In the genomic region with DNA sequence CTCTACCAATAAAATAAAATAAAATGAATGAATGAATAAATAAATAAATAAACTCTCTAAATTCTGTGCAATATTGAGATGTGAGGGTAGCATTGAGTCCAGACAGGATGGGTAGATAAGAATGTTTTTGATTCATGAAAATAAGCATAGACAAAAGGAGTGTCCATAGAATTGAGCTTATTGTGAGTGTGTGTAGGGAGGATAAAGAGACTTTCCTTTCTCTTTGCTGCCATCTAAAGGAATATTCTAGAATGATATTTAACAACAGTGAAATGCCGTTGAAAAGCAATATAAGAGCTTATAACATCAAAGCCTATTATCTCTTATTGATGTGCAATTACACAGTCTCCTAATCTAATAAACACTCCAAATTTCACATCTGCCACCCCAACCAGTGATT, we compare ENCODE assay signal across 9 mouse cellular contexts. TPM values are rescaled to one million over a fixed set of nuclear protein-coding genes. Genes with fewer than 3 reads are reported as not detected.
DNase-seq lines count a peak whose midpoint lies in the region; ATAC-seq and TF ChIP-seq lines count a peak whose summit lies in the region.
"Had no signal": no experiment of that assay in that cellular context is flagged by ENCODE, and none has a peak within 500 bp of the region (broad histone marks: within the 10 kb centered on the region; RNA-seq: fewer than 3 reads in every experiment).

No protein-coding gene starts in this region.

- no peak overlapping the region for H3K27ac ChIP-seq in layer of hippocampus, adult 2 months
- H3K27ac ChIP-seq in forebrain, embryonic 16.5 days (ENCODE audit: low read length), result no peak overlapping the region
- no peak overlapping the region for H3K27ac ChIP-seq in midbrain, postnatal 0 days (ENCODE audit: low read depth, low read length)
- H3K27ac ChIP-seq: limb, embryonic 12.5 days had no signal

- H3K4me2 ChIP-seq in forebrain, embryonic 16.5 days (ENCODE audit: low read length), result no peak overlapping the region
- no peak overlapping the region for H3K4me2 ChIP-seq in midbrain, postnatal 0 days (ENCODE audit: low read depth, low read length, poor library complexity, severe bottlenecking)
- H3K4me2 ChIP-seq: limb, embryonic 12.5 days had no signal

- DNase-seq in layer of hippocampus, adult 2 months (ENCODE audit: low spot score in 2 of 2), result no peak
- DNase-seq in layer of hippocampus, adult 9-11 months, result no peak
- peak; percentile 22 for DNase-seq in NIH3T3 (ENCODE audit: low read depth)
- peak; percentile 77 for DNase-seq in midbrain, postnatal 0 days (ENCODE audit: low spot score)
- DNase-seq in heart, adult 8-10 months (ENCODE audit: low spot score), result no peak
- DNase-seq in layer of hippocampus, postnatal 25 days (ENCODE audit: extremely low spot score in 1 of 2, low spot score in 1 of 2), result no peak
- DNase-seq in heart, adult 11 months, result no peak

- WGBS in forebrain, embryonic 16.5 days, result 3% methylated on average over 1 of the region's 1 CpGs
- WGBS in midbrain, postnatal 0 days, result 0% methylated on average over 1 of the region's 1 CpGs

- no peaks in the 10 kb centered on the region for H3K9me3 ChIP-seq in forebrain, embryonic 16.5 days (ENCODE audit: control insufficient read depth, low read length)
- no peaks in the 10 kb centered on the region for H3K9me3 ChIP-seq in midbrain, postnatal 0 days (ENCODE audit: low read length)
- H3K9me3 ChIP-seq: limb, embryonic 12.5 days had no signal

- TF ChIP-seq CTCF in layer of hippocampus, adult 2 months (conservative IDR thresholded peaks at IDR 0.05), result peak; percentile 80
- peak; percentile 80 for TF ChIP-seq CTCF in midbrain, postnatal 0 days (IDR thresholded peaks at IDR 0.05)

- no peak overlapping the region for H3K9ac ChIP-seq in forebrain, embryonic 16.5 days (replicated peaks; ENCODE audit: low read depth, low read length)
- no peak overlapping the region for H3K9ac ChIP-seq in midbrain, postnatal 0 days (replicated peaks; ENCODE audit: low read length, poor library complexity, severe bottlenecking)
- H3K9ac ChIP-seq: limb, embryonic 12.5 days had no signal

- no peaks in the 10 kb centered on the region for H3K4me1 ChIP-seq in forebrain, embryonic 16.5 days (replicated peaks; ENCODE audit: control insufficient read depth, insufficient read depth, low read length)
- H3K4me1 ChIP-seq in midbrain, postnatal 0 days (ENCODE audit: insufficient read depth, low read length), result no peaks in the 10 kb centered on the region
- H3K4me1 ChIP-seq: limb, embryonic 12.5 days had no signal

- peak; percentile 87 for ATAC-seq in forebrain, embryonic 16.5 days
- peak; percentile 69 for ATAC-seq in midbrain, postnatal 0 days (ENCODE audit: low FRiP score)

- no peaks in the 10 kb centered on the region for H3K27me3 ChIP-seq in forebrain, embryonic 16.5 days (replicated peaks; ENCODE audit: control insufficient read depth, insufficient read depth, low read length)
- no peaks in the 10 kb centered on the region for H3K27me3 ChIP-seq in midbrain, postnatal 0 days (ENCODE audit: insufficient read depth, low read length)
- H3K27me3 ChIP-seq: limb, embryonic 12.5 days had no signal

- H3K36me3 ChIP-seq in forebrain, embryonic 16.5 days (ENCODE audit: control insufficient read depth, insufficient read depth), result no peaks in the 10 kb centered on the region
- no peaks in the 10 kb centered on the region for H3K36me3 ChIP-seq in midbrain, postnatal 0 days (ENCODE audit: insufficient read depth, low read length)
- H3K36me3 ChIP-seq: limb, embryonic 12.5 days had no signal

- no peak overlapping the region for H3K4me3 ChIP-seq in layer of hippocampus, adult 2 months
- H3K4me3 ChIP-seq in forebrain, embryonic 16.5 days (replicated peaks; ENCODE audit: low read length), result no peak overlapping the region
- H3K4me3 ChIP-seq in midbrain, postnatal 0 days (ENCODE audit: low read depth, low read length), result no peak overlapping the region
- H3K4me3 ChIP-seq: limb, embryonic 12.5 days had no signal

RNA-seq across cellular contexts. Expression of gene Tma16, which starts 45.2 kb away (rescaled TPM):
- 10 to 100 TPM; 10.9 to 11.4 TPM for total RNA-seq in layer of hippocampus, adult 2 months (2021)
- polyA plus RNA-seq in forebrain, embryonic 16.5 days (2015; fragmentation: Nextera tagmentation; extraction: Ambion mirVana), result 12.7 TPM in 2 replicates
- 13.3 and 14.8 TPM in 2 replicates for total RNA-seq in midbrain, postnatal 0 days (2014; rRNA removed)
- polyA plus RNA-seq in midbrain, postnatal 0 days (2015; fragmentation: Nextera tagmentation; extraction: Ambion mirVana), result 10.9 and 12.5 TPM in 2 replicates
- total RNA-seq in heart, adult 8-10 months (2022), result 1 to 10 TPM; 3.2 to 4.1 (median 3.7) TPM
- 10 to 100 TPM in 1 of 2 experiments, 1 to 10 TPM in 1; 8.6 to 12.2 TPM for total RNA-seq in layer of hippocampus, postnatal 25 days (2021)

Comparison
In these comparisons a context has a peak if more than half of its experiments do, and no peak if none do; other contexts are left out.
1. DNase-seq: peak in NIH3T3 (single experiment) and midbrain, postnatal 0 days (single experiment); none in layer of hippocampus, adult 2 months (0 of 2), layer of hippocampus, adult 9-11 months (single experiment), heart, adult 8-10 months (single experiment), layer of hippocampus, postnatal 25 days (0 of 2) and heart, adult 11 months (single experiment).